Mouse (Mus musculus): ENCODE data around the gene Grpel1. TPM values are rescaled to one million over a fixed set of nuclear protein-coding genes. Genes with fewer than 3 reads are reported as not detected.

The Grpel1 gene
- total RNA-seq, 2 experiments from 2014 or later: 30.9 to 34.7 TPM

- intact Hi-C loops (cut with DNase I): no loop called here
- no peak for DNase-seq
These were observed 29.9 kb downstream of the Grpel1 start for GRCm38 (mm10) chr5:36494709-36495108.

DNA sequence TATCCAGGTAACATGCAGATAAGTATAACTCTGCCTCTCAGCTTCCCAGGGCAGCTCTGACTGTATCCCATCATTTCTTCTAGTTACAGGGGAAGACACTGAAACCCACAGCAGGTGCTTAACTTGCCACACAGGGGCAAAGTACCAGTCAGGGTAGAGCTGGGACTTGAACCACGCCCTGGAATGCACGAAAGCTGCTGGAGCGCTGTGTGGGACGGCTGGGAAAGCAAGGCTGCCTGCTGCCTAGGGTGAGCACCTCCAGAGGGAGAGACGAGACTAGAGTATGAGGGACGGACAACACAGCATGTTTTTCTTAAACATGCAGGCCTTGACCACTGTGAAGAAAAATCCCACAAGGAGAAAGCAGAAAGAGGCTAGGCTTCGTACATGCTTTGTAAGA lies 40.4 kb downstream of the Grpel1 start:
- no peak for DNase-seq
- intact Hi-C loops (cut with DNase I): no loop called here

DNA sequence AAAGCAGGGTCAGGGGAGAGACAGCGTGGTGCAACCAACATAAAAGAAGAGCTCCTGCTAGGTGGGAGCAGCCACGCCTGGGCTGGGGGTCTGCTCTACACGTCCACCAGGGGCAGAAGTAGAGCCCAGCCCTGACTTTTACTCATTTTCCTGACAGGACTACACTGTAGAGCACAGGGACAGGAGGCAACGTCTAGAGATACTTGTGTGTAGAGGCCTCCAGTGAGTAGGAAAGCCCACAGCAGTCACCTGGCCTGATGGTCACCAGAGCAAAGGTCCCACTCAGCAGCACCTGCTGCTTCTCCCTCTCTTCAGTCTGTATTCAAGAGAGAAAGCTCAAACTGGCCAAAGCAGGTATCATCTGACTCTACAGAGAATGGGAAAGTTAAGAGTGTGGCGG lies 40.8 kb downstream of the Grpel1 start:
- intact Hi-C loops (cut with DNase I): no loop called here
- no peak for DNase-seq

GRCm38 (mm10) chr5:36508351-36508750 lies 43.6 kb downstream of the Grpel1 start:
- no peak for DNase-seq
- intact Hi-C loops (cut with DNase I): no loop called here

GRCm38 (mm10) chr5:36510956-36511355 lies 46.2 kb downstream of the Grpel1 start:
- intact Hi-C loops (cut with DNase I): no loop called here
- DNase-seq: no peak

- no peak for DNase-seq
- intact Hi-C loops (cut with DNase I): no loop called here
These were observed 50.3 kb downstream of the Grpel1 start for GRCm38 (mm10) chr5:36515126-36515525.

GRCm38 (mm10) chr5:36515558-36515957 lies 50.8 kb downstream of the Grpel1 start:
- intact Hi-C loops (cut with DNase I): no loop called here
- DNase-seq: no peak

DNA sequence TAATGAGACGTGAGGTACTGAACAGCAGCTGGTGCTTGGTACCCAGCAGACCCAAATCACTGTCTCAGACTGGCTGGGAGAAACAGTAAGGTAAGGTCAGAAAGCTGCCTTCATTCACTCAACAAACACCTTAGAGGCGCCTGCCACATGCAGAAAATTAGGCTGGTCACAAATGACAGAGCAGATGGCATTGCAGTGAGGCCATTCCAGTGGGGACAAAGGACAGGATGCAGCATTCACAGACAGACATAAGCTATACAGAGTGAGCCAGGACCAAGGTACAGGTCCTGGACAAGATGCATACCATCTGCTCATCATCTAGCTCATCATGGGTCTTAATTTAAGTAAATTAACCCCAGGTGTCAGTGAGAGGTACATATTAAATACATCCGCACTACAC lies 52.8 kb downstream of the Grpel1 start:
- DNase-seq: no peak
- intact Hi-C loops (cut with DNase I): no loop called here

DNA sequence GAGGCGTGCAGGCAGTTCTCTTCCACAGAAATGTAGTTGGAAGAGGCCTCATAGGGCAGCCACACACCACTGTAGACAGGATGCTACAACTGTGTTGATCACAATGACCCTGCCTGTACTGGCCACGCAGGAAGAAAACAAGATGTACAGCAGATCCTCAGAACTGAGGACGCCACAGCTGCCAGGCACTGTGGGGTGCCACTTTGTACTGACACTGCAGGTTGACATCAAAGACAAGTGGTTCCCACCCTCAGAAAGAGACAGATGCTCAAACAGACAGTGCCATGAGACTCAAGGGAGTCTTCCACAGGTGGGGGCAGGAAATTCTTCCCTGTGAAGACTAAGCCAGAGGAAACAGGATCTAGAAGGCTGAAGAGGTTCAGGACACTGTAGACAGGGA lies 55.0 kb downstream of the Grpel1 start:
- intact Hi-C loops (cut with DNase I): no loop called here
- no peak for DNase-seq

DNA sequence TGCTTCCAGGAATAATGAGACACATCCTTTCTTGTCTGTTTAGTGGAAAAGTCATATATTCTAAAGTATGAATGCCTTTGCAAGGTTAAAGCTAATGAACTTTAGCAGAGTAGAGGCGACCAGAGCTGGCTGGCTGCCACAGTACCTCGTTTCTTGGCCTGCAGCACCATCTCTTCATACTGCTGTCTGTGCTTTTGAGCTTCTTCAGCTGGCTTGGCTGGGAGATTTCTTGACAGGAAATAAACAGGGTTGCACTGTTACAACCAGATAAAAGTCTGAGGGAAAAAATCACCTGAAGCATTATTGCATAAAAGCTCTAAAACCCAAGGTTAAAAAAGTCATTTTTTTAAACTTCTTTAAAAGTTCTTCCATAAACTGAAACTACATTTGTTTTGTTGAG lies 58.0 kb downstream of the Grpel1 start:
- intact Hi-C loops (cut with DNase I): no loop called here
- DNase-seq: no peak

DNA sequence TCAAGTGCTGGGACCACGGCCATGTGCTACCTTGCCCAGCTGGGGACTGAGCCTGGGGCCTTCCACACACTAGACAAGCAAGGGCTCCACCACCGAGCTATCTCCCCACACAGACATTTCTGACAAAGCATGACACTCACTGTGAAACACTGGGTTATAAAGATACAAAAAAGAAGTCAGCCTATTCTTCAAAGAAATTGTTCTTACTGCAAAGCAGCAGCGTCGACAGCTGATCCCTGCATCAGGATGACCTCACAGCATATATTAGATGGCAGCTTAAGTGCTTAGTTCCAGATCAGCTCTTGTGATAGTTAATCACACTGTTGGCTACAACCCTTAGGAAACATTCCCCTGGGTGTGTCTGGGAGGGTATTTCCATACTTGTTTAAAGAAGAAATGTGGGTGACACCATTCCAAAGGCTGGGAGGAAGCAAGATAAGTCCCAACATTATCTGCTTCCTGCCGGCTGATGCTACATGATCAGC lies 58.5 kb downstream of the Grpel1 start:
- DNase-seq: no peak
- intact Hi-C loops (cut with DNase I): no loop called here

Other genes starting within 250 kb of the Grpel1 start
- gene Sorcs2, start 66.9 kb upstream of the Grpel1 start, total RNA-seq (2021): 1 to 10 TPM; 3.4 to 3.5 TPM
- 10 to 100 TPM; 11.6 to 13.0 TPM for gene Tada2b, start 19.3 kb downstream of the Grpel1 start, total RNA-seq (2021)
- under 1 TPM; 0.10 to 0.15 TPM for gene Ccdc96, start 19.6 kb downstream of the Grpel1 start, total RNA-seq (2021)
- gene Tbc1d14, start 128.3 kb downstream of the Grpel1 start, total RNA-seq (2021): 10 to 100 TPM; 10.4 to 13.3 TPM
- gene D5Ertd579e, start 231.0 kb downstream of the Grpel1 start, total RNA-seq (2021): 10 to 100 TPM; 70.4 to 74.0 TPM